Mouse (Mus musculus) MEL (cell line): ENCODE data around the gene Snx3. TPM values are rescaled to one million over a fixed set of nuclear protein-coding genes. Genes with fewer than 3 reads are reported as not detected.
A peak's percentile ranks its signal among the peaks of the same experiment; 100 is the strongest.

Source experiments
- DNase-seq: peaks from one replicate; pipeline ENCODE4 v3.0.0; 2011; ENCODE audit warnings: low read depth, low spot score
- H3K27ac ChIP-seq: 2 replicates; pipeline ENCODE4 v1.5.1; 2012; ENCODE audit warnings: low read depth, mild to moderate bottlenecking, control low read depth, low read length, moderate library complexity; ENCODE audit not compliant: control insufficient read depth
- H3K27me3 ChIP-seq, 2 experiments: fragments of 150-350 bp in 1 of 2; sonication (generic) in 1 of 2; 2 replicates each; pipeline ENCODE4 v1.6.1; 2012; ENCODE audit warnings: low read length in 2 of 2, mild to moderate bottlenecking in 2 of 2, improper control_type of control experiment in 1 of 2, moderate library complexity in 1 of 2; ENCODE audit not compliant: insufficient read depth in 2 of 2, control insufficient read depth in 1 of 2
- H3K36me3 ChIP-seq, 2 experiments: 2 replicates each; pipeline ENCODE4 v1.6.1; 2012 to 2014; ENCODE audit warnings: low read length in 2 of 2, improper control_type of control experiment in 1 of 2, inconsistent platforms in 1 of 2, mild to moderate bottlenecking in 1 of 2; ENCODE audit not compliant: insufficient read depth in 2 of 2, control insufficient read depth in 1 of 2
- H3K4me1 ChIP-seq, 2 experiments: fragments of 150-350 bp in 1 of 2; sonication (generic) in 1 of 2; 2 replicates each; pipeline ENCODE4 v1.6.1; 2012; ENCODE audit warnings: low read length in 2 of 2, improper control_type of control experiment in 1 of 2, mild to moderate bottlenecking in 1 of 2; ENCODE audit not compliant: insufficient read depth in 2 of 2, control insufficient read depth in 1 of 2
- H3K4me3 ChIP-seq, 2 experiments: fragments of 150-350 bp in 1 of 2; sonication (generic) in 1 of 2; 2 replicates each; pipeline ENCODE4 v1.5.1; 2012; ENCODE audit warnings: low read depth in 2 of 2, low read length in 2 of 2, mild to moderate bottlenecking in 2 of 2, moderate library complexity in 2 of 2, control low read depth in 1 of 2, improper control_type of control experiment in 1 of 2; ENCODE audit not compliant: control insufficient read depth in 1 of 2, insufficient read depth in 1 of 2
- H3K79me2 ChIP-seq: 2 replicates; pipeline ENCODE4 v1.6.1; 2012; ENCODE audit warnings: mild to moderate bottlenecking, low read length, moderate library complexity; ENCODE audit not compliant: control insufficient read depth, poor library complexity, insufficient read depth
- H3K9ac ChIP-seq: 2 replicates; pipeline ENCODE4 v1.6.1; 2012; ENCODE audit warnings: low read depth, mild to moderate bottlenecking, control low read depth, low read length, moderate library complexity; ENCODE audit not compliant: control insufficient read depth, poor library complexity, severe bottlenecking
- H3K9me3 ChIP-seq: fragments of 150-350 bp; sonication (generic); replicated peaks from 2 replicates; pipeline ENCODE4 v1.6.1; 2012; ENCODE audit warnings: mild to moderate bottlenecking, low read length, improper control_type of control experiment, moderate library complexity; ENCODE audit not compliant: insufficient read depth
- CHD1 ChIP-seq: IDR thresholded peaks from 2 replicates; pipeline ENCODE4 v1.6.1; 2012; ENCODE audit warnings: low read depth, mild to moderate bottlenecking, inconsistent platforms, low read length, improper control_type of control experiment
- CTCF ChIP-seq, 3 experiments: IDR thresholded peaks in 2 of 3; conservative IDR thresholded peaks in 1 of 3; 2 replicates each; pipeline ENCODE4 v1.5.1; 2011 to 2012; ENCODE audit warnings: low read length in 3 of 3, low read depth in 2 of 3, mild to moderate bottlenecking in 2 of 3, improper control_type of control experiment in 1 of 3, inconsistent platforms in 1 of 3, mixed read lengths in 1 of 3, moderate library complexity in 1 of 3; ENCODE audit not compliant: control insufficient read depth in 1 of 3, insufficient read depth in 1 of 3, poor library complexity in 1 of 3, severe bottlenecking in 1 of 3
- E2F4 ChIP-seq: IDR thresholded peaks from 2 replicates; pipeline ENCODE4 v1.6.1; 2011; ENCODE audit warnings: low read depth, low read length, improper control_type of control experiment, borderline replicate concordance
- ELF1 ChIP-seq: IDR thresholded peaks from 2 replicates; pipeline ENCODE4 v1.6.1; 2014; ENCODE audit warnings: low read depth, mild to moderate bottlenecking, inconsistent platforms, low read length, improper control_type of control experiment, moderate library complexity
- ETS1 ChIP-seq: IDR thresholded peaks from 2 replicates; pipeline ENCODE4 v1.6.1; 2012; ENCODE audit warnings: low read depth, mild to moderate bottlenecking, inconsistent platforms, low read length, improper control_type of control experiment, moderate library complexity
- GABPA ChIP-seq: IDR thresholded peaks from 2 replicates; pipeline ENCODE4 v1.6.1; 2012; ENCODE audit warnings: low read depth, mild to moderate bottlenecking, inconsistent platforms, low read length, improper control_type of control experiment, moderate library complexity
- GATA1 ChIP-seq: IDR thresholded peaks from 2 replicates; pipeline ENCODE4 v1.6.1; 2011; ENCODE audit warnings: low read depth, low read length, improper control_type of control experiment
- HCFC1 ChIP-seq: IDR thresholded peaks from 2 replicates; pipeline ENCODE4 v1.6.1; 2012; ENCODE audit warnings: low read depth, mild to moderate bottlenecking, inconsistent platforms, low read length, improper control_type of control experiment, moderate library complexity
- JUND ChIP-seq: IDR thresholded peaks from 2 replicates; pipeline ENCODE4 v1.6.1; 2011; ENCODE audit warnings: low read depth, mild to moderate bottlenecking, improper control_type of control experiment, low read length
- KAT2A ChIP-seq: conservative IDR thresholded peaks from 2 replicates; pipeline ENCODE4 v1.6.1; 2012; ENCODE audit warnings: low read depth, low read length, improper control_type of control experiment, inconsistent platforms
- MAFK ChIP-seq: IDR thresholded peaks from 2 replicates; pipeline ENCODE4 v1.6.1; 2011; ENCODE audit warnings: low read depth, mild to moderate bottlenecking, low read length, improper control_type of control experiment, borderline replicate concordance
- MAX ChIP-seq: IDR thresholded peaks from 2 replicates; pipeline ENCODE4 v1.6.1; 2011; ENCODE audit warnings: low read length, improper control_type of control experiment
- MAZ ChIP-seq: IDR thresholded peaks from 2 replicates; pipeline ENCODE4 v1.6.1; 2012; ENCODE audit warnings: low read depth, mild to moderate bottlenecking, inconsistent platforms, low read length, improper control_type of control experiment
- MEF2A ChIP-seq: IDR thresholded peaks from 2 replicates; pipeline ENCODE4 v1.6.1; 2014; ENCODE audit warnings: low read depth, mild to moderate bottlenecking, inconsistent platforms, low read length, improper control_type of control experiment; ENCODE audit not compliant: poor library complexity, insufficient replicate concordance, severe bottlenecking; ENCODE audit errors: extremely low read depth
- MYB ChIP-seq: IDR thresholded peaks from 2 replicates; pipeline ENCODE4 v1.6.1; 2011; ENCODE audit warnings: mild to moderate bottlenecking, low read depth, low read length, improper control_type of control experiment
- MYC ChIP-seq: IDR thresholded peaks from 2 replicates; pipeline ENCODE4 v1.6.1; 2011; ENCODE audit warnings: low read depth, mild to moderate bottlenecking, low read length, improper control_type of control experiment, moderate library complexity
- NELFE ChIP-seq: IDR thresholded peaks from 2 replicates; pipeline ENCODE4 v1.6.1; 2011; ENCODE audit warnings: low read depth, low read length, improper control_type of control experiment
- NRF1 ChIP-seq: IDR thresholded peaks from 2 replicates; pipeline ENCODE4 v1.6.1; 2014; ENCODE audit warnings: low read depth, mild to moderate bottlenecking, inconsistent platforms, low read length, improper control_type of control experiment, moderate library complexity; ENCODE audit not compliant: poor library complexity, insufficient read depth, severe bottlenecking
- POLR2A ChIP-seq, 2 experiments: IDR thresholded peaks; 2 replicates each; pipeline ENCODE4 v1.6.1; 2011 to 2012; ENCODE audit warnings: low read length in 2 of 2, mild to moderate bottlenecking in 2 of 2, control low read depth in 1 of 2, improper control_type of control experiment in 1 of 2, low read depth in 1 of 2, moderate library complexity in 1 of 2; ENCODE audit not compliant: control insufficient read depth in 1 of 2, insufficient read depth in 1 of 2, poor library complexity in 1 of 2
- POLR2AphosphoS2 ChIP-seq: IDR thresholded peaks from 2 replicates; pipeline ENCODE4 v1.6.1; 2011; ENCODE audit warnings: low read length, improper control_type of control experiment
- RAD21 ChIP-seq: IDR thresholded peaks from 2 replicates; pipeline ENCODE4 v1.6.1; 2011; ENCODE audit warnings: mild to moderate bottlenecking, low read depth, low read length, improper control_type of control experiment
- RCOR1 ChIP-seq: IDR thresholded peaks from 2 replicates; pipeline ENCODE4 v1.6.1; 2012; ENCODE audit warnings: low read depth, mild to moderate bottlenecking, inconsistent platforms, low read length, improper control_type of control experiment
- SIN3A ChIP-seq: IDR thresholded peaks from 2 replicates; pipeline ENCODE4 v1.6.1; 2012; ENCODE audit warnings: low read length, improper control_type of control experiment, inconsistent platforms
- TAL1 ChIP-seq: IDR thresholded peaks from 2 replicates; pipeline ENCODE4 v1.6.1; 2012; ENCODE audit warnings: mild to moderate bottlenecking, inconsistent platforms, low read length, moderate library complexity, mixed read lengths
- TCF12 ChIP-seq: IDR thresholded peaks from 2 replicates; pipeline ENCODE4 v1.6.1; 2014; ENCODE audit warnings: low read depth, mild to moderate bottlenecking, inconsistent platforms, low read length, improper control_type of control experiment, moderate library complexity
- UBTF ChIP-seq: IDR thresholded peaks from 2 replicates; pipeline ENCODE4 v1.6.1; 2012; ENCODE audit warnings: low read depth, mild to moderate bottlenecking, inconsistent platforms, low read length, improper control_type of control experiment, moderate library complexity, borderline replicate concordance; ENCODE audit not compliant: insufficient read depth
- USF1 ChIP-seq: IDR thresholded peaks from 2 replicates; pipeline ENCODE4 v1.6.1; 2014; ENCODE audit warnings: low read depth, mild to moderate bottlenecking, inconsistent platforms, low read length, improper control_type of control experiment, moderate library complexity
- ZC3H11A ChIP-seq: IDR thresholded peaks from 2 replicates; pipeline ENCODE4 v1.6.1; 2012; ENCODE audit warnings: low read depth, mild to moderate bottlenecking, inconsistent platforms, low read length, improper control_type of control experiment
- ZNF384 ChIP-seq: IDR thresholded peaks from 2 replicates; pipeline ENCODE4 v1.6.1; 2012; ENCODE audit warnings: low read depth, mild to moderate bottlenecking, inconsistent platforms, low read length, improper control_type of control experiment
- polyA plus RNA-seq, 2 experiments: library from polyadenylated mRNA; stranded (reverse) in 1 of 2; unstranded in 1 of 2; fragments of >175 nt in 1 of 2; fragments of >200 nt in 1 of 2; gene quantifications; 2 replicates each; pipeline versions ENCODE4 v1.2.1 to v1.2.4; 2012; ENCODE audit warnings: low replicate concordance in 2 of 2, low read depth in 1 of 2; ENCODE audit not compliant: insufficient read length in 2 of 2, insufficient read depth in 1 of 2, missing spikeins in 1 of 2
- total RNA-seq: library from RNA; depleted of rRNA; stranded (reverse); fragments of 300-350 nt; gene quantifications from 2 replicates; pipeline ENCODE4 v1.2.3, GENCODE M21; 2012

The Snx3 gene
- total and polyA plus RNA-seq, 3 experiments: 107 to 320 TPM; not detected in 1

DNA sequence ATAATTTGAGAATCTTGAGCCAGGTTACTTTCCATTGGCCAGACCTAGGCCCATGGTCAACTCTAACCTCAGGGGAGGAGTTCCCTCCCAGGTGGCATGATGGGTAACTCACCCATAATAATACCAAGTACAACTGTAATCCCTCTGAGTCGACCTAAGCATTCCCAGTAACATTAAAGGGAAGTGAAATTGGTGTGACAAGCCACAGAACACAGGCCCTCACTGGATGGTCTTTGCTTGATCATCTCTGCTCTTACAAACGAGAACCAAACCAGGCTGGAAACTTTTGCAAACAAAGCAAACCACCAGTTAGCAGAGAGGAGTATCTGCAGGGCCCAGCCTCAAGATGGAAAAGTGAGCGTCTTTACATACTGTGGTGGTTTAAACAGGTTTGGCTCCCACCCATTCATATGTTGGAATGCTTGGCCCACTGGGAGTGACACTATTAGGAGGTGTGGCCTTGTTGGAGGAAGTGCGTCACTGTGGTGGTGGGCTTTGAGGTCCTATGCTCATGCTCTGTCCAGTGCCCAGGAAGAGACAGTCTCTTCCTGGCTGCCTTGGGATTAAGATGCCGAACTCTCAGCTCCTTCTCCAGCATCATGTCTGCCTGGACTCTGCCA is 57.9 kb downstream of the Snx3 start:
- Histone ChIP-seq H3K79me2 (no peaks in the 10 kb centered on the region), H3K4me3 (no peak overlapping the region), H3K27ac (no peak overlapping the region), H3K9me3 (no peaks in the 10 kb centered on the region), H3K36me3 (no peaks in the 10 kb centered on the region), H3K9ac (no peak overlapping the region), H3K4me1 (no peaks in the 10 kb centered on the region), H3K27me3 (peaks cover 2 to 7% of the 10 kb centered on the region in 2 experiments; a peak in 3 of 4 replicates)
- TF ChIP-seq RAD21: no peak
- TF ChIP-seq TAL1: no peak
- no peak for TF ChIP-seq POLR2A (IDR thresholded peaks at IDR 0.05; ENCODE audit: control insufficient read depth in 1 of 2, insufficient read depth in 1 of 2, low read depth in 1 of 2, low read length in 2 of 2, poor library complexity in 1 of 2)
- TF ChIP-seq RCOR1: no peak
- no peak for TF ChIP-seq NRF1
- no peak for TF ChIP-seq NELFE
- TF ChIP-seq ZNF384: no peak
- TF ChIP-seq MAFK: no peak
- TF ChIP-seq POLR2AphosphoS2: no peak
- no peak for TF ChIP-seq TCF12
- no peak for TF ChIP-seq HCFC1
- no peak for TF ChIP-seq GATA1
- no peak for TF ChIP-seq E2F4
- TF ChIP-seq GABPA: no peak
- TF ChIP-seq MEF2A: no peak
- no peak for TF ChIP-seq SIN3A
- DNase-seq: no peak

DNA sequence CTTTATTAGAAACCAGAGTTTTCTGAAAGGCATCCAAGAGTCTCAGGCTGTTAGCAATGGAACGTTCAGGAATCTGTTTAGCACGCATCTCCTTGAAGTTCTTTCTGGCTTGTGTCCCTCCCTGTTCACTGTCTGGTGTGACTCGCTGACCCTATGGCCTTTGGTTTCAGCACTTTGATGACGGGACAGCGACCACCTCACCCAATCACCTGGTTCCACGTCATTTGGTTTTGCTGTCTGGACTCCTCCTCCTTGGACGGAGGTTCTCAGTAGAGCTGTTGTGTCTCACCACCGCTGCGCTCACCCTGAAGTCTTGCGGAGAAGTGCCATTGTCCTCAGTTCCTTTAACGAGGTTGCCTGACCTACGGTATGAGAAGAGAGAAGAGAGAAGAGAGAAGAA is 60.4 kb downstream of the Snx3 start:
- Histone ChIP-seq H3K4me3 (no peak overlapping the region), H3K79me2 (no peaks in the 10 kb centered on the region)

More for the DNA sequence above, 60.4 kb downstream of the Snx3 start:
- Histone ChIP-seq H3K4me1 (no peaks in the 10 kb centered on the region), H3K36me3 (no peaks in the 10 kb centered on the region), H3K9me3 (no peaks in the 10 kb centered on the region), H3K27me3 (peaks cover 2 to 7% of the 10 kb centered on the region in 2 experiments)
- DNase-seq: peak; percentile 26
- TF ChIP-seq CTCF (IDR thresholded peaks at IDR 0.05 in 2 of 3, conservative IDR thresholded peaks at IDR 0.05 in 1 of 3; ENCODE audit: control insufficient read depth in 1 of 3, insufficient read depth in 1 of 3, low read depth in 2 of 3, low read length in 3 of 3, poor library complexity in 1 of 3, severe bottlenecking in 1 of 3) (no peak), ZNF384 (no peak), MAFK (no peak), MAZ (no peak), JUND (no peak), MAX (no peak), ELF1 (no peak), RAD21 (no peak), USF1 (no peak), ZC3H11A (no peak), MYC (no peak), MYB (no peak), POLR2AphosphoS2 (no peak), E2F4 (no peak), ETS1 (no peak), CHD1 (no peak), KAT2A (no peak), UBTF (no peak), POLR2A (IDR thresholded peaks at IDR 0.05; ENCODE audit: control insufficient read depth in 1 of 2, insufficient read depth in 1 of 2, low read depth in 1 of 2, low read length in 2 of 2, poor library complexity in 1 of 2) (no peak), RCOR1 (no peak)
- TF ChIP-seq, all 39 proteins: peak for 0
- Histone ChIP-seq H3K27ac (no peak overlapping the region), H3K9ac (no peak overlapping the region)
